Mouse (Mus musculus) heart, embryonic 14.5 days (tissue): Measurements from ENCODE around the gene Far1. TPM values are rescaled to one million over a fixed set of nuclear protein-coding genes. Genes with fewer than 3 reads are reported as not detected.

Source experiments
- ATAC-seq: fragments of 200-750 bp; cut with Nextera tagmentation; 2 replicates; pipeline ENCODE4 v1.8.0; 2017; ENCODE audit warnings: low read depth, moderate TSS enrichment; ENCODE audit not compliant: insufficient number of reproducible peaks, insufficient read depth, low FRiP score
- H3K27ac ChIP-seq, 2 experiments: fragments of 200-500 bp in 1 of 2; fragments of 300-500 bp in 1 of 2; sonication (generic) in 1 of 2; replicated peaks in 1 of 2; 2 replicates each; pipeline ENCODE4 v1.5.1; 2012 to 2014; ENCODE audit warnings: low read depth in 2 of 2, low read length in 2 of 2, control low read depth in 1 of 2, mild to moderate bottlenecking in 1 of 2, mixed read lengths in 1 of 2; ENCODE audit not compliant: control insufficient read depth in 1 of 2, insufficient read depth in 1 of 2
- H3K27me3 ChIP-seq: fragments of 300-500 bp; sonication (generic); 2 replicates; pipeline ENCODE4 v1.6.1; 2014; ENCODE audit warnings: mild to moderate bottlenecking, low read length, control low read depth; ENCODE audit not compliant: control insufficient read depth, insufficient read depth
- H3K36me3 ChIP-seq: fragments of 300-500 bp; sonication (generic); 2 replicates; pipeline ENCODE4 v1.6.1; 2014; ENCODE audit warnings: mild to moderate bottlenecking, control low read depth, low read length, mixed read lengths; ENCODE audit not compliant: control insufficient read depth, insufficient read depth
- H3K4me1 ChIP-seq, 2 experiments: fragments of 200-500 bp in 1 of 2; fragments of 300-500 bp in 1 of 2; sonication (generic) in 1 of 2; 2 replicates each; pipeline ENCODE4 v1.6.1; 2012 to 2014; ENCODE audit warnings: low read length in 2 of 2, control low read depth in 1 of 2, mixed read lengths in 1 of 2; ENCODE audit not compliant: control insufficient read depth in 2 of 2, insufficient read depth in 2 of 2
- H3K4me2 ChIP-seq: fragments of 300-500 bp; sonication (generic); 2 replicates; pipeline ENCODE4 v1.6.1; 2014; ENCODE audit warnings: mild to moderate bottlenecking, low read length
- H3K4me3 ChIP-seq, 2 experiments: fragments of 200-500 bp in 1 of 2; fragments of 300-500 bp in 1 of 2; sonication (generic) in 1 of 2; 2 replicates each; pipeline ENCODE4 v1.5.1; 2012 to 2014; ENCODE audit warnings: low read length in 2 of 2, mild to moderate bottlenecking in 2 of 2, control low read depth in 1 of 2, low read depth in 1 of 2, moderate library complexity in 1 of 2; ENCODE audit not compliant: control insufficient read depth in 1 of 2, insufficient read depth in 1 of 2
- H3K9ac ChIP-seq: fragments of 300-500 bp; sonication (generic); 2 replicates; pipeline ENCODE4 v1.6.1; 2014; ENCODE audit warnings: mild to moderate bottlenecking, low read length
- H3K9me3 ChIP-seq: fragments of 300-500 bp; sonication (generic); 2 replicates; pipeline ENCODE4 v1.6.1; 2016; ENCODE audit warnings: low read length, control low read depth; ENCODE audit not compliant: control insufficient read depth
- WGBS: fragments of 180-500 bp; shearing (Covaris S2); extraction: QIAGEN DNeasy Blood & Tissue Kit; methylation state at CpG from one replicate; pipeline ENCODE4 v1.1.7; 2014; 5-methylcytosine and 5-hydroxymethylcytosine counted together
- polyA plus RNA-seq: library from polyadenylated mRNA; unstranded; fragments of >200 nt; fragmentation: Nextera tagmentation; extraction: Ambion mirVana; gene quantifications from 2 replicates; pipeline ENCODE4 v1.2.1, GENCODE M21; 2014

Far1 gene
- polyA plus RNA-seq, 1 experiment from 2014 or later: 54.9 TPM

DNA sequence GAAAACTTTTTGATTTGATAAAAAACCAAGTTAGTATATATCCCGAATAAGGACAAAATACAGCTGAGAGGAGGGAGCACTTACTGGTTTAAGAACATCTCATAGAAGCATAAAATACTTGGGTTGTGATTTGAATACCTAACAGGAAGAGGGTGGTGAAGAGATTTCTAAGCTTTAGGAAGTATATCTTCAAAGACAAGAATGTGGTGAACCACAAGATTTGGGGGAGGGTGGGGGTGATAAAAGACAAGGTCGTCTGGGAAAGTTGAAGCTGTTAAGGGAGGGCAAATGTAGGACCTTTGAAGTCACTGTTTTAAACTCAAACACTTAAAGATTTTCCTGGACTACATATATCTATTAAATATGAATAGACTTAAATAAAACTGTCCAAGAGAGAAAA lies 59.1 kb downstream of the Far1 start:
- Histone ChIP-seq H3K27me3 (no peaks in the 10 kb centered on the region), H3K27ac (no peak overlapping the region), H3K9me3 (no peaks in the 10 kb centered on the region), H3K4me2 (no peak overlapping the region), H3K4me1 (peaks cover 0 to 5% of the 10 kb centered on the region in 2 experiments; a peak in 1 of 4 replicates), H3K9ac (no peak overlapping the region), H3K4me3 (no peak overlapping the region), H3K36me3 (peaks cover 12% of the 10 kb centered on the region)
- 55% methylated on average over 2 of the region's 2 CpGs for WGBS
- no peak for ATAC-seq

DNA sequence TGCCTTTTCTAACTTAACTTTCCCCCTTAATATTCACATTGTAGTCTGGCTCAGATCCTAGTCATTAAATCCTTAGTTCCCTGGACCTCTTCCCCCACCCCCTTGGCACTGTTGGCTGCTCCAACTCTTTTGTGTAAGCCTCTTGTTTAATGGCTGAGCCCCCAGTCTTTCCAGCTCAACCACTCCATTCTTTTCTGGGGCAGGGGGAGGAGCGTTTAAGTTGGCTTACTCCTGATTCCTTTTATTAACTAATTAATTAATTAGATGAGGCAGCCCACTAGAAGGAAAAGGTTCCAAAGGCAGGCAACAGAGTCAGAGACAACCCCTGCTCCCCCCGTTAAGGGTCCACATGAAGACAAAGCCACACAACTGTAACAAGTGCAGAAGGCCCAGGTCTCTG lies 68.5 kb downstream of the Far1 start:
- no peaks in the 10 kb centered on the region for H3K9me3 ChIP-seq
- WGBS: 93% methylated on average over 2 of the region's 2 CpGs
- H3K9ac ChIP-seq: no peak overlapping the region
- no peaks in the 10 kb centered on the region for H3K4me1 ChIP-seq
- no peak overlapping the region for H3K27ac ChIP-seq
- no peaks in the 10 kb centered on the region for H3K36me3 ChIP-seq
- no peaks in the 10 kb centered on the region for H3K27me3 ChIP-seq
- no peak overlapping the region for H3K4me3 ChIP-seq
- H3K4me2 ChIP-seq: no peak overlapping the region
- no peak for ATAC-seq

DNA sequence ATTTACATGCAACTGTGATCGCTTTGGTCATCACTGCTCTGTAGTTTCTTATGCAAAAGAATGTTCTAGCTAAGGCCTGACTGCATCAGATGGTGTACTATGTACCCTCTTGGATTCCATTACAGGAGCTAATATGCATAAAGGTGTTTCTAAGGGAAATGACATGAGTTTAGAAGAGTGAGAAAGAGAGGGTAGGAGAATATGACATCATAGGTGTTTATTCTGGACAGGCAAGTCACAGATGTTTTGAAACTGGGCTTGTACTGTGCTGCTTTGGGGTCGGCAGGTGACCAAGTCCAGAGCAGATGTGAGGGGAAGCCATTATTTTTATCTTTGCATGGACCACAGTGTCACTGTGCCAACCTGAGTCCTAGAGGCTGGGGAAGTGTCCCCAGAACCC lies 75.6 kb downstream of the Far1 start:
- peaks cover 0 to 2% of the 10 kb centered on the region in 2 experiments; a peak in 1 of 4 replicates for H3K4me1 ChIP-seq
- H3K27me3 ChIP-seq: no peaks in the 10 kb centered on the region
- H3K9ac ChIP-seq: no peak overlapping the region
- 89% methylated on average over 2 of the region's 2 CpGs for WGBS
- H3K36me3 ChIP-seq: no peaks in the 10 kb centered on the region
- no peak for ATAC-seq
- H3K27ac ChIP-seq: no peak overlapping the region
- no peak overlapping the region for H3K4me2 ChIP-seq
- H3K4me3 ChIP-seq: no peak overlapping the region
- no peaks in the 10 kb centered on the region for H3K9me3 ChIP-seq

DNA sequence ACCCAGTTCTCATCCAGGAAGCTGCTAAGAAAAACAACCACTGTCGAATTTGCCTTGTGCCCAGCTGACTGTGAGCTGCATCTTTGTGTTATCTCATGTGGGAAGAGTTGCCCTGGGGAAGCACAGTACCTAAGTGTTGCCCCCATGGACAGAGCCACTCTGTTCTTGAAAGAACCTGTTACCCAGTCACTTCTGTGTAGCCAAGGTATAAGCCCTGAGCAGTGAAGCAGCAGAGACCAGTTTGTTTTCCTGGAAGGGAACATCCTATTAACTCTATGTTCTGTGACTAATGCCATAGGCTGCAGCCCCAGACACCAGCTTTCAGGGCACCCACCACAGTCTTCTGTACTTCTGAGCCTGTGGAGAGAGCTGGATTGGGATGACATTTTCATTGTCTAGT lies 76.7 kb downstream of the Far1 start:
- H3K4me1 ChIP-seq: peaks cover 0 to 2% of the 10 kb centered on the region in 2 experiments; a peak in 1 of 4 replicates
- WGBS: 20% methylated on average over 1 of the region's 1 CpGs
- no peak for ATAC-seq
- H3K9me3 ChIP-seq: no peaks in the 10 kb centered on the region
- no peak overlapping the region for H3K4me3 ChIP-seq
- no peak overlapping the region for H3K27ac ChIP-seq
- no peak overlapping the region for H3K9ac ChIP-seq
- no peaks in the 10 kb centered on the region for H3K36me3 ChIP-seq
- no peak overlapping the region for H3K4me2 ChIP-seq
- H3K27me3 ChIP-seq: no peaks in the 10 kb centered on the region

DNA sequence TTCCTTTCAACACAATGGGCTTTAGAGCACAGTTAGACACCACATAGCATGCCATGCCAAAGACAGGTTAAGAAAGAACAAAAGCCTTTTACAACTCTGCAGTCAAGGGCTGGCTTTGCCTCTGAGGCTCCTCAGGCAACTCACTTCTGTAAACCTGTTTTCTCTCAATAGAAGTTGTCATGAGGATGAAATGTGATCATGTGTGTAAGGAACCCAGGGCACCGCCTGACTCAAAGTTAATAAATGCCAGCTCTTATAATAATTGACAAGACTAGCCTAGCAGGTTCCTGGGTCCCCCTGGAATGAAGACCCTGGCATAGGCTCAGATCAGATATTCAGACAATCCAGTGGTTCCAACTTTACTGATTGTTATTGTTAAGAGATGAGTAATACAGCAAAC lies 77.5 kb downstream of the Far1 start:
- WGBS: 74% methylated on average over 1 of the region's 1 CpGs
- no peak for ATAC-seq
- Histone ChIP-seq H3K4me2 (no peak overlapping the region), H3K27ac (no peak overlapping the region), H3K9me3 (no peaks in the 10 kb centered on the region), H3K27me3 (no peaks in the 10 kb centered on the region), H3K9ac (no peak overlapping the region), H3K4me1 (peaks cover 0 to 2% of the 10 kb centered on the region in 2 experiments; a peak in 1 of 4 replicates), H3K36me3 (no peaks in the 10 kb centered on the region), H3K4me3 (no peak overlapping the region)

DNA sequence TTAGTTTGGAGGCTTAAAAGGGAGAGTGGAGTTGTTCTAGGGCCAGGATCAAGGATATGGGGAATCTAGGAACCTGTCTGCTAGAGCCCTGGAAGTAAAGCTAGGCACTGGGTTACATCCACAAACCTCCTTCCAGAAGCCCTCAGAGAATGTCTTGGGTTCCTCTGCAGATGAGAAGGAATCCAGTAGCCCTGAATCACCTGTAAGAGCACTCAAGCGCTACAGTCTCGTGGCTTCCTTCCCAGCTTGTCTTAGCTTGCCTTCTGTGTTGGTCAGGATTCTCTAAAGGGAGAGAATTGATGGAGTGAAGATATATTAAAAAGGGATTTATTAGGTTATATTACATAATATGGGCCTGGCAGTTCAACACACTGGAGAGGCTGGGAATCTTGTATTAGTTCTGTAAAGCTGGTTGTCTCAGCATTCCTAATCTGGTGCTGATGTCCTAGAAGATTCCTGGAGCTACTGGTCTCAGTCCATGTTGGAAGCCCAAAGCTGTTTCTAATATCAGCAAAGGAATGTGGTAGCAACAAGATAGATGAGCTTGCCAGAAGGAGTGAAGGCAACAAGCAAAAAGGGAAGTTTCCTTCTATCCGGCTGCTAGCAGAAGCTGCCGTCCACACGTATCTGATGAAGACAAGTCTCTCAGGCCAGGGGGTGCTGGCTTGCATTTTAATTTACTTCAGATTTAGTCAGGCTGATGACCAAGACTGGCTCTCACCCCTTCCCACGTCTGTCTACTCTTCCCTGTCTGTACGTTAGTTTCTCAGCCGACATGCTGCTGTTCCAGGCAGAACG lies 78.1 kb downstream of the Far1 start:
- Histone ChIP-seq H3K27ac (no peak overlapping the region), H3K27me3 (no peaks in the 10 kb centered on the region), H3K4me3 (no peak overlapping the region), H3K4me2 (no peak overlapping the region), H3K36me3 (no peaks in the 10 kb centered on the region), H3K4me1 (peaks cover 0 to 2% of the 10 kb centered on the region in 2 experiments; a peak in 1 of 4 replicates), H3K9ac (no peak overlapping the region), H3K9me3 (no peaks in the 10 kb centered on the region)
- ATAC-seq: no peak
- 65% methylated on average over 9 of the region's 9 CpGs for WGBS

DNA sequence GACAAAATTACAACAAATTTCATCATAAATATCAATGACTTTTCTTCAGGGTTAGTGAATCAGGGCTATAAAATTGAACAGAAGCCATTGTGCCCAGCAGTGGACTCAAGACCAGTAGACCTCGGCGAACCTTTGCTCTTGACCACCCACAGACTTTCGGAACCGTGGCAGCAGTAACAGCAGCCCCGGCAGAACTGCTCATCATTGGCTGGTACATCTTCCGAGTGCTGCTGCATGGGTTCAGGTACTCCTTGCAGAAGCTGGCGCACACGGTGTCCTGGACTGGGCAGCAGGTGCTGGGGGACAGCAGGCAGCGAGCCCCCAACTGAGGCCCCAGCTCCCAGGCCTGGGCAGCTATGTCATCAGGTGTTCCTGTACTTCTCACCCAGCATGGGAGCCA lies 79.1 kb downstream of the Far1 start:
- Histone ChIP-seq H3K4me2 (no peak overlapping the region), H3K36me3 (no peaks in the 10 kb centered on the region), H3K27ac (no peak overlapping the region), H3K9me3 (no peaks in the 10 kb centered on the region), H3K4me3 (no peak overlapping the region), H3K4me1 (peaks cover 0 to 2% of the 10 kb centered on the region in 2 experiments; a peak in 1 of 4 replicates), H3K27me3 (no peaks in the 10 kb centered on the region), H3K9ac (no peak overlapping the region)
- WGBS: 88% methylated on average over 9 of the region's 9 CpGs
- ATAC-seq: no peak

DNA sequence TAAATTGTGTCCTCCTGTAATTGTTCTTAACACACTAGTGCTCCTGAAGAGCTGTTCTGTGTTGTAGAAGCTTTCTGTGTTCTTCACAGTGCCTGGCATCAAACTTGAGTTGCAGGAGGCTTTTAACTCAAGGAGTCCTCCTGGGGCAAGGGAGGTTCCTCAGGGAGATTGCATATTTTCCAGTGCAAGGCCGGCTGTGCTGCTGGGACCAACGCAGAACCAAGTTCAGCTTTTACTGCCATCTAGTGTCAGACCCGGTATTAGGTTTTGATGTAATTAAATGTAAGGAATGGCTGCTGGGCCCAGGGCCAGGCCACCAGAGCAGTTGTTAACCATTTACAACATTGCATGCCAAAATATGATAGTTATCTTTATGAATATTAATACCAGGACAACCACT lies 80.7 kb downstream of the Far1 start:
- no peaks in the 10 kb centered on the region for H3K9me3 ChIP-seq
- no peaks in the 10 kb centered on the region for H3K36me3 ChIP-seq
- H3K4me1 ChIP-seq: peaks cover 0 to 2% of the 10 kb centered on the region in 2 experiments; a peak in 1 of 4 replicates
- no peak overlapping the region for H3K9ac ChIP-seq
- H3K4me2 ChIP-seq: no peak overlapping the region
- no peaks in the 10 kb centered on the region for H3K27me3 ChIP-seq
- H3K4me3 ChIP-seq: no peak overlapping the region
- no peak overlapping the region for H3K27ac ChIP-seq
- ATAC-seq: no peak
- 1% methylated on average over 3 of the region's 3 CpGs for WGBS
